Mouse (Mus musculus): ENCODE results near the gene Hbq1a. TPM values are rescaled to one million over a fixed set of nuclear protein-coding genes. Genes with fewer than 3 reads are reported as not detected.

Hbq1a gene
- polyA plus RNA-seq, 1 experiment: 1.1 TPM

GRCm38 (mm10) chr11:32266194-32266593 is 33.7 kb upstream of the Hbq1a start:
- H3K4me3 ChIP-seq (replicated peaks; ENCODE audit: insufficient read depth, low read depth, low read length): no peak overlapping the region
- H3K27me3 ChIP-seq (ENCODE audit: control insufficient read depth, insufficient read depth, low read length): no peaks in the 10 kb centered on the region
- no peak for TF ChIP-seq CTCF (IDR thresholded peaks at IDR 0.05; ENCODE audit: borderline replicate concordance, insufficient read depth, low read depth, low read length)
- no peak for TF ChIP-seq POLR2A (IDR thresholded peaks at IDR 0.05; ENCODE audit: borderline replicate concordance, insufficient read depth, low read length)
- no peak overlapping the region for H3K27ac ChIP-seq (ENCODE audit: insufficient read depth, low read length)
- H3K4me1 ChIP-seq (ENCODE audit: control insufficient read depth, insufficient read depth, low read length): no peaks in the 10 kb centered on the region
- 89% methylated on average over 6 of the region's 6 CpGs for WGBS
- DNase-seq: no peak

GRCm38 (mm10) chr11:32266776-32267175 is 33.1 kb upstream of the Hbq1a start:
- 16% methylated on average over 6 of the region's 6 CpGs for WGBS
- peak overlapping the region; percentile 98 for H3K4me3 ChIP-seq (replicated peaks; ENCODE audit: insufficient read depth, low read depth, low read length)

GRCm38 (mm10) chr11:32267188-32267884 is 32.5 kb upstream of the Hbq1a start, which contains the start of gene Nprl3:
Nprl3 (minus strand) TSS chr11:32267707.
- Histone ChIP-seq H3K27ac (ENCODE audit: insufficient read depth, low read length) (peak within 1 kb of the TSS; percentile 96), H3K27me3 (ENCODE audit: control insufficient read depth, insufficient read depth, low read length) (no peaks in the 10 kb centered on the region), H3K4me3 (replicated peaks; ENCODE audit: insufficient read depth, low read depth, low read length) (peak within 1 kb of the TSS; percentile 98), H3K4me1 (ENCODE audit: control insufficient read depth, insufficient read depth, low read length) (no peaks in the 10 kb centered on the region)
- no peak for TF ChIP-seq CTCF (IDR thresholded peaks at IDR 0.05; ENCODE audit: borderline replicate concordance, insufficient read depth, low read depth, low read length)
- peak; percentile 95 for TF ChIP-seq POLR2A (IDR thresholded peaks at IDR 0.05; ENCODE audit: borderline replicate concordance, insufficient read depth, low read length)
- DNase-seq: peak; percentile 96
- under 1% methylated on average over 54 of the region's 54 CpGs for WGBS

More at GRCm38 (mm10) chr11:32266776-32267175, 33.1 kb upstream of the Hbq1a start:
- Histone ChIP-seq H3K27me3 (ENCODE audit: control insufficient read depth, insufficient read depth, low read length) (no peaks in the 10 kb centered on the region), H3K4me1 (ENCODE audit: control insufficient read depth, insufficient read depth, low read length) (no peaks in the 10 kb centered on the region), H3K27ac (ENCODE audit: insufficient read depth, low read length) (peak overlapping the region; percentile 96)
- no peak for TF ChIP-seq POLR2A (IDR thresholded peaks at IDR 0.05; ENCODE audit: borderline replicate concordance, insufficient read depth, low read length)
- no peak for TF ChIP-seq CTCF (IDR thresholded peaks at IDR 0.05; ENCODE audit: borderline replicate concordance, insufficient read depth, low read depth, low read length)
- no peak for DNase-seq

DNA sequence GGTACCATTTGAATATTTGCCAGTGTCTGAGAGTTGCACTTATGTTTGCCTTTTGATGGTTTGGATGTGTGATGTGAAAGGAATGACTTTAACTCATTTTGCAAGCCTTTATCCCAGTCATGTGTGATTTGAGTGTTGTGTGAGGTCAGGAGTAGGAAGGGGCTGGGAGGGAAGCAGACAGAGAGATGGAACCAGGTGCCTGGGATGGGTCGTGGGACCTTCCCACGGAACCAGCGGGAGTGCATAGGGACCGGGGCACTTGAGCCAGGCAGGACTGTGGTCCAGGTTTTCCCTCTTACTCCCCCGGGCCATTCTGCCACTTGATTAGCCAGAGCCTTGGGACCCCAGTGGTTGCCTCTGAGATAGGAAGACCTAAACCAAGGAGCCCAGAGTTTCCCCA is 31.9 kb upstream of the Hbq1a start:
- H3K27me3 ChIP-seq (ENCODE audit: control insufficient read depth, insufficient read depth, low read length): no peaks in the 10 kb centered on the region
- no peaks in the 10 kb centered on the region for H3K4me1 ChIP-seq (ENCODE audit: control insufficient read depth, insufficient read depth, low read length)
- DNase-seq: peak; percentile 18 to 29
- peak overlapping the region; percentile 98 for H3K4me3 ChIP-seq (replicated peaks; ENCODE audit: insufficient read depth, low read depth, low read length)
- 16% methylated on average over 5 of the region's 5 CpGs for WGBS
- H3K27ac ChIP-seq (ENCODE audit: insufficient read depth, low read length): no peak overlapping the region
- no peak for TF ChIP-seq POLR2A (IDR thresholded peaks at IDR 0.05; ENCODE audit: borderline replicate concordance, insufficient read depth, low read length)
- no peak for TF ChIP-seq CTCF (IDR thresholded peaks at IDR 0.05; ENCODE audit: borderline replicate concordance, insufficient read depth, low read depth, low read length)

GRCm38 (mm10) chr11:32268952-32269351 is 30.9 kb upstream of the Hbq1a start:
- Histone ChIP-seq H3K27me3 (ENCODE audit: control insufficient read depth, insufficient read depth, low read length) (no peaks in the 10 kb centered on the region), H3K27ac (ENCODE audit: insufficient read depth, low read length) (no peak overlapping the region), H3K4me1 (ENCODE audit: control insufficient read depth, insufficient read depth, low read length) (no peaks in the 10 kb centered on the region), H3K4me3 (replicated peaks; ENCODE audit: insufficient read depth, low read depth, low read length) (no peak overlapping the region)
- TF ChIP-seq CTCF (IDR thresholded peaks at IDR 0.05; ENCODE audit: borderline replicate concordance, insufficient read depth, low read depth, low read length) (no peak), POLR2A (IDR thresholded peaks at IDR 0.05; ENCODE audit: borderline replicate concordance, insufficient read depth, low read length) (no peak)
- DNase-seq: no peak
- WGBS: 85% methylated on average over 5 of the region's 5 CpGs

DNA sequence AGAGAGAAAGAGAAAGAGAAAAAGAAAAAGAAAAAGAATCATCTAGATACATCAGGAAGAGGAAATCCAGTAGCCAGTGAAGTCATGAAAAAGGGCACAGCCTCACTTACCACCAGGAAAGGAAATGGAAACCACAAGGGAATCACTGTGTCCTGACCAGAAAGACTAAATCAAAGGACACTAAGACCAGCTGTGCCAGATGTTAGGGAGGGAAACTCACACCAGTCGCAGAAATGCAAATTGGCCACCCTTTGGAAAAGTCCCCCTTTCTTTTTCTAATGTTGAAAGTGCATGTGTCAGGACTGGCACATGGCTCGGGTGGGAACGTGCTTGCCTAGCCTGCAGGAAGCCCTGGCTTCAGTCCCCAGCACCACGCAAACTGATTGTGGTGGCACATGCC is 28.7 kb upstream of the Hbq1a start:
- Histone ChIP-seq H3K27ac (ENCODE audit: insufficient read depth, low read length) (no peak overlapping the region), H3K4me1 (ENCODE audit: control insufficient read depth, insufficient read depth, low read length) (no peaks in the 10 kb centered on the region), H3K27me3 (ENCODE audit: control insufficient read depth, insufficient read depth, low read length) (no peaks in the 10 kb centered on the region), H3K4me3 (replicated peaks; ENCODE audit: insufficient read depth, low read depth, low read length) (no peak overlapping the region)
- TF ChIP-seq CTCF (IDR thresholded peaks at IDR 0.05; ENCODE audit: borderline replicate concordance, insufficient read depth, low read depth, low read length) (no peak), POLR2A (IDR thresholded peaks at IDR 0.05; ENCODE audit: borderline replicate concordance, insufficient read depth, low read length) (no peak)
- no peak for DNase-seq
- WGBS: 39% methylated on average over 4 of the region's 4 CpGs

DNA sequence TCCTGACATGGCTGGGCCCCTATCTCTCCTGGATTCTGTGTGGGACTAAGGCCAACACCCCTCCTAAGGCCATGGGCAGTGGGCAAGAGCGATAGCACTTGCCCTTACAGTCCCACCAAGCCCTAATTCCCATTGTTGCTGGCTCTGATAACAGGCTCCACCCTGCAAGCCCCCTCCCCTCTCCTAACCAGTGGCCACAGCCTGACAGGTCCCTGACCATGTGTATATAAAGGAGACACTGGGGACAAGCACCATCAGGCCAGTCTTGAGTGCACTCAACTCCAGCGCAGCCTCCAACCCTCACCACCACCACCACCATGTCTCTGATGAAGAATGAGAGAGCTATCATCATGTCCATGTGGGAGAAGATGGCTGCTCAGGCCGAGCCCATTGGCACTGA is 23.5 kb upstream of the Hbq1a start, which contains the start of gene Hba-x:
Gene Hba-x, plus strand, starts transcription at position 54 of the 400 bp plus-strand sequence.
- WGBS: 76% methylated on average over 3 of the region's 3 CpGs
- no peaks in the 10 kb centered on the region for H3K4me1 ChIP-seq (ENCODE audit: control insufficient read depth, insufficient read depth, low read length)
- no peak for DNase-seq
- H3K27ac ChIP-seq (ENCODE audit: insufficient read depth, low read length): no peak within 1 kb of the TSS
- TF ChIP-seq POLR2A (IDR thresholded peaks at IDR 0.05; ENCODE audit: borderline replicate concordance, insufficient read depth, low read length) (no peak), CTCF (IDR thresholded peaks at IDR 0.05; ENCODE audit: borderline replicate concordance, insufficient read depth, low read depth, low read length) (no peak)
- H3K4me3 ChIP-seq (replicated peaks; ENCODE audit: insufficient read depth, low read depth, low read length): no peak within 1 kb of the TSS
- no peaks in the 10 kb centered on the region for H3K27me3 ChIP-seq (ENCODE audit: control insufficient read depth, insufficient read depth, low read length)

Measured in cerebellum, adult 2 months (tissue).